Mouse (Mus musculus): ENCODE measurements around the gene Zdhhc22.

The Zdhhc22 gene

DNA sequence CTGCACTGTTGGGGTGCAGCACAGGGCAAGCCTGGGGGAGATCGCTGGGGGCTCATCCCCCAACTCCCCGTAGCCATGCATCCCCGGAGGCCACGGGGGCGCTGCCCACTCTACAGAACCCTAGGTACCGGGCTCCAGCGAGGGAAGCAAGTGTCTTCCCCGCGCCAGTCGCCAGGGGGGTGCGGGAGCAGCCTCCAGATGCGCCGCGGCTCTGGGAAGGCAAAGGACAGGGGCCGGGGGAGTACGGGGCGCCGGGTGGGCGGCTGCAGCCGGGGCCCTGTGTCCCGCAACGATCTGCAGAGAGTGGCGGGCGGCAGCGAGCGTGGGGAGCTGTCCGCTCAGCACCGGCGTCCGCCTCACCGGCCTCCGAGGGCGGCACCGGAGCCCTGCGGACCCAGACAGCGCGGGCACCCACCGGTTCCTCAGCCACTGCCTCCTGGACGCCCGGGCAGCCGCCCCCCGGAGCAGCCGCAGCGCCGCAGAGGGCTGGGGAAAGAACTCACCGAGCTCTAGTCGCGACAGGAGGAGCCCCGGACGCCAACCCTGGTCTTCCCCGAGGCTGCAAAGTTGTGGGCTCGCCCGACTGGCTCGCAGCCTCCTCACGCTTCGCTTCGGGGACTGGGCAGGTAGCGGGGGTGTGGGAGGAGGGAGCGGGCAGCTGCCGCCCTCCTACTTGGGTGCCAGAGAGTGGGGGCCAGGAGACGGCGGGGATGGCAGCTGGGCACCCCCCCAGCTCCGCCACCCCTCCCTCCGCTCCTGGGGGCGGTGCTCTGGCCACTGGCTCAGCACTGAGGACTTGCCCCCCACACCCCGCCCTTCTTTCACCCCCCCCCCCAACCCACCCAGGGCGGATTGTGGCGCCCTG, at the start of gene Zdhhc22:
Gene Zdhhc22 (minus strand): TSS at position 541 of the 865 bp plus-strand sequence.
- DNase-seq: peak; percentile 41

DNA sequence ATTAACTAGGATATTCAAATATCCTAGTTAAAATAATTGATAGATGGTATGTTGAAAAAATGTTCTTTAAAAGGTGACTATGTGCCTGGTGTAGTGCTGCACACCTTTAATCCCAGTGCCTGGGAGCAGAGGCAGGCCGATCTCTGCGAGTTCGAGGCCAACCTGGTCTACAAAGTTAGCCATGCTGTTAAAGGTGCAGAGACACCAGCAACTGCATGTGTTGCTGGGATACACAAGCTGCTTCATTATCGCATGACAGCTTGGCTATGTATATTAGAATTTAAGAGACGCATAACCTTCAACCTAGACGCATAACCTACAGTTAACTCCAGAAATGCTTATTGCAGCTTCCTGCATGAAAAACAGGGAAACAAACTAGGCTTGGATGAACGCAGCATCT, 46.4 kb upstream of the Zdhhc22 start:
- DNase-seq: no peak

DNA sequence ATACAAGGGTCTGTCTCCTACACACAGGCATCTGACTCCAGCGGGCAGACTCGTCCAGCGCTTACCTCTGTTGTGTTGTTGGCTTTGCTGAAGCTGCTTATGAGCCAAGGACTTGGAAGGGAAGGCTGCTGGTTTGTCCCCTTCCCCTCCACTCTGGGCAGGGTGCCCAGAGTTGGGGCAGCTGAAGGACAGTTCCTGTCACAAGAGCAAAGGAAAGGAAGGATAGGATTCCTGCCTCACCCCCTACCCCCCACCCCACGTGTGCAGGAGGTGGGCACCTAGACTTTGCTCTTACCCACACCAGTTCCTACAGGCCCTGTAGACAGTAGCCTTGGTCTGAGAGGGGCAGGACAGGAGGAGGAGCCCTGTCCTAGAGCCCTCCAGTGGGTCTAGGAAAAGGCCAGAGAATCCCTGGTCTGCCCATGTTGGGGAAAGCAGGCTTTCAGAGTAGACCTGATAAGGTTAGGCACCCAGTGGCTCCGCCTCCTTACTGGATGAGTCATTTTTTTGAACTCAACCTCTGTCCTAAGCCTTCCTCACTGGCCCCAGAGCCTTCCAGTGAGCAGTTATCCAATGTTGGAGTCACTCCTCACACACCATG, 41.0 kb upstream of the Zdhhc22 start:
- DNase-seq: peak; percentile 16

DNA sequence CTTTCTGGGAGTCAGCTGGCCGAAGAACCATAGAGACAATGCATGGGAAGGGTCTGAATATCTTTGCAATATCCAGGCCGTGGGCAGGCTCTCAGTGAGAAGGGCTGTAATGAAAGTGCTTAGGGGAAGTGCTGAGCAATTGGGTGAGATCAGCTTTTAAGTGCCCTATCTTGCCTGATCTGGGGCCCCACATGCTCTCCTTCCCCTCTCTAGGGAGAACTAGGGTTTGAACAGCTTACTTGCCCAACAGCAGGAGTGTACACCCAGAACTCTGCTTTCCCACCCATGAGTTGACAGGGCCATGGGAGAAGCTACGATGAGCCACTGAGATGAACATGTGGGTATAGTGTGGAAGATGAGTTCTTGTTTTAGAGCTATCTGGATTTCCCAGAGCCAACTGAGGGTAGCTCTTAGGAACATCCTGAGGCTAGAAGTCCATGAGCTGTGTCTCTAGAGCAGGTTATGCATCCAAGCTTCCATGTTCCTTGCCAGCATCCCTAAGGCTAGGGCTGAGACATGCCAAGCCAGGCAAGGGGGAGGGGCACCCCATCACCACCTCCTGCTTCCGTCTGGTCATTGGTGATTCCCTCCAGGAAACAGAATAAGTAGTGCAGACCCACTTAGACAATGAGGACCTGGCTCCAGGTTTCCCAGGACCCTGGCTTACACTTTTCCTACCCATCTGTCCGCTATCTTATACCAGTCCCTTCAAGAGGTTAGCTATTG, 39.2 kb upstream of the Zdhhc22 start:
- DNase-seq: no peak

DNA sequence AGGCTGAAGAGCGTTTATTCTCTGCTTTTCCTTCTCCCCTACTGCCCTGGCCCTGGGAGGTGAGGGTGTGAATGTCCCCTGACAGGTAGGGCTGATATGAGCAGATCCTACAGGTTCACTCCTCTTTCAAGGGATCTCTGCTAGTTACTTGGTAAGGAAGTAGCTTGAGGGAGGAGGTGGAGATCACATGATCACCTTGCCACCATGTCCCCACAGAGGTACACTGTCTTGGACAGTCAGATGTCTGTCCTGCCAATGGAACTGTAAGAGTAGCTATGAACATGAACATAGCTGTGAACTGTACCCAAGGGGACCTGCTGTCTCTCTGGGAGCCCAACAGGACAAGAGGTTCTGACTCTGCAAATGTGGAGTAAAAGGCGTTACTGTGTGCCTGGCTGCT, 37.8 kb upstream of the Zdhhc22 start:
- DNase-seq: no peak

DNA sequence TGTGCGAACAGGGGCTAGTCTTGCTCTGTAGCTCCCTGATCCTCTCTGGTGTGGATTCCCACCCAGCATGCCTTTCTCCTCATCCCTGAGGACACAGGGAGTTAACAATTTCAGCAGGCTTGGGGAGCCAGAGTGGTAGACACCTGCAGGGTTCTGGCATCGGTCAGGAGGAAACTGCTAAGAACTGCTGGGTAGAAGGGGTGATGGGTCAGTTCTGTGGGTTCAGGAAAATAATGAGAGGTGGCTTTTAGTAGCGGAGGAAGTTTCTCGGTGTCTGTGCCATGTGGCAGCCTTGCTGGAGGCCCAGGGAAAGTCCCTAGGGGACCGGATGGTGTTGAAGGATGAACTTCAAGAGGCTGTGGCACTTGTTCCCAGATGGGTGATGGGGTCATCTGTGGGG, 37.2 kb upstream of the Zdhhc22 start:
- no peak for DNase-seq

DNA sequence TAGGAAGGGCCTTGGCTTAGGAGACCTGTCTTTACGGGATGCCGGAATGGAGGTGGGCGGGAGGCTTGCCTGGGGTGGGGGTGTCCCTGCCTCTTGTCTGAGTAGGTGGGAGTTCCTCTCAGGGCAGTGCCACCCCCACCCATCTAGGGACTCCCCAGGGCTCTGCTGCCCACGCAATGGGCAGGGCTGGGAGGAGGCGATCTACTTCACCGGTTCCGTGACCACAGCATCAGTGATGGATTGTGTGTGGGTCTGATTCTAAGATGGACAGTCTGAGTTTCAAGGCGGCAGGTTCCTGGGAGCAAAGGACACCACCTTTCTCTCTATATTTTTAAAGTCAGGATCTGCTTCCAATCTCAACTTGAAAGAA, 36.6 kb upstream of the Zdhhc22 start:
- no peak for DNase-seq

DNA sequence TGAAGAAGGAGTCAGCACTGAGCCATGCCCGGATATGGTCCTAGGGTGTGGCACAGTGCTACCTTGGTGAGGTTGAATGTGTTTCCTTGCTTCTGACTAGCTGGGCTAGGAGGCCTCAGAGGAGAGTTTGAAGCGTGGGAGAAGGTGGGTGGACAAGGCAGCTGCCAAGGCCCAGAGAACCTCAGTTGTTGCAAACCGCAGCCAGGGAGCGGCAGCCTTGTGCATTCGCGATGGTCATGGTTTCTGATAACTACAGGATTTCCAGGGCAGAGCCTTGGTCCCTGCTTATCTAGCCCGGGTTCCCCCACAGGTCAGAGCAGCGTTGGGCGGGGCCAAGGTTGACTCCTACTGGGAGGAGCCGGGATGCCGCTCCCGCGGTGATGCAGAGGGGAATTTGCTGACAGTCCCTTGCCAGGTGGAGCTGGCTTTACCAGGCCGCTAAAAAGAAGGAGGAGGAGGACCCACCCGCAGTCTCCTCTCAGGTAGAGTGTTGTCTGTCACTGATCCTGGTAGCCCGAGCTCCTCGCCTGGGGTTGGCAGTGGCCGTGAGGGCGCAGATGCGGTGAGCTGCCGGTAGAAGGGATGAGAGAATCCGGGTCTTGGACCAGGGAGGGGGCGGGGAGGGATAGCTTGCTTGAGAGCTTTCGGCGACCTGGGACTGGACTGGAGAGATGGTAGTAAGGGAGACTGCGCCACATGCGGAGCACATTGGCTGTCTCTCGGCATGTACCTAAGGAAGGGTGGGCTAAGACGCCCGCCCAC, 36.1 kb upstream of the Zdhhc22 start:
- no peak for DNase-seq

DNA sequence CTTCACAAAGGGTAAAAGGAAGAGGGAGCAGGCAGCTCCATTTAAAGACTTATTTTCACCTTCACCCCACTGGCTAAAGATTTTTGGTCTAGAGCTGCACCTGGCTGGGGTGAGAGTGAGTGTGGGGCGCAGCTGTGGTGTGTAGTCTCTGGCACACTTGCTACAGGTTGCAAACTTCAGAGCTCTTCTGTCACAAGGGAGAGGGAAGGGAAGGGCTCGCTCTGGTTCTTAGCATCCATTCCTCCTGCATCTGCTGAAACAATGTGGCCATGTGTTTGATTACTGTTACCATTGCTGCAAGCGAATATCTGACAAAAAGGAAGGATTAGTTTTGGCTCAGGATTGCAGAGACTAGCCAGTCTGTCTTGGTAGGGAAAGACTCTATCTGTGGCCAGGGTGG, 33.2 kb upstream of the Zdhhc22 start:
- no peak for DNase-seq

DNA sequence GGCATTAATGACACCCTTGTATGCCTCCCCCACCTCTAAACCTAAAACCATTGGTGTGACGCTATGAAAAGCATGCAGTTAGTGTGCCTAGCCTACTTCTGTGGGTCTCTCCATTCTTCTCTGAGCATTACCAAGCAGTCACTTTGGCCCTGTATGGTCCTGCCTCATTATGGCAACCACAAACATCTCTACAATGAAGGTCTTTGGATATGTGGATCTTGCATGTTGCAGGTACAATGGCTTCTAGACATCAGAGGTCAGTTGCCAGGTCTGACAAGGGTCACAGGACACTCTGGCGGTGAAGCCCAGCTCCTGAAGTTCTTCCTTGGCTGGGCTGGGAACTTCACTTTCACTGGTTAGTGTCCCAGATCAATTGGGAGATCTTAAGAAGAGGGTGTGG, 31.8 kb upstream of the Zdhhc22 start:
- no peak for DNase-seq

DNA sequence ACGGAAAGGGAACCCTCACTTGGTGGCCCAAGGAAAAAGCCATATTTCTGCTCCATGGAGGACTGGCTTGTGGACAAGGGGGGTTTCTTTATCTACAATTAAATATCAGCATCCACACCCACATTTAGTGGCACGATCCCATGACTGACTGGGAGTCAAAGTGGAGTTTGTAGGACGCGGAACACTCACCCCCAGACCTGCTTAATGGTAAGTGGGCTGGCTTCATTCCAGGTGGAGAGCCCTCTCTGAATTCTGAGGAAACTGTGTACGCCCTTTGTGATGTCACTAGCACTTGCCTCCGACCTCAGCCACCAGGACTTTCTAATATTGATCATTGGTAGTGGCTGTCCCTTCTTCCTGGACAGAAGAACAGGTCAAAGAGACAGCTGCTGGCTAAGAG, 30.8 kb upstream of the Zdhhc22 start, which contains the start of gene Tmem63c:
Gene Tmem63c (plus strand): TSS at position 301 of the 400 bp plus-strand sequence.
- DNase-seq: no peak

DNA sequence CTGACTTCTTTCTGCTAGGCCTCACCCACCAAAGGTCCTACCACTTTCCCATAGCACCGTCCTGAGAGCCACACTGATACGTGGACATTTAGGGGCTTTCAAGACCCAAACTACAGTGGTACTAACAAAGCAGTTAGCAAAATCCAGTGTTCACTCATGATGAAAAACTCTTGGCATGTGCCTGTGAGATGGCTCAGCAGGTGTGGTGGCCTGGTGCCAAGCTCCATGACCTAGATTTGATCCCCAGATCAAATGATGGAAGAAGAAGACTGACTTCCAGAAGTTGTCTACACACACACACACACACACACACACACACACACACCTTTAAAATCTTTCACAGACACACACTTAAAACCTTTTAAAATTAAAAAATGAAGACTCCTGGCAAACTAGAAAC, 28.5 kb upstream of the Zdhhc22 start:
- no peak for DNase-seq

DNA sequence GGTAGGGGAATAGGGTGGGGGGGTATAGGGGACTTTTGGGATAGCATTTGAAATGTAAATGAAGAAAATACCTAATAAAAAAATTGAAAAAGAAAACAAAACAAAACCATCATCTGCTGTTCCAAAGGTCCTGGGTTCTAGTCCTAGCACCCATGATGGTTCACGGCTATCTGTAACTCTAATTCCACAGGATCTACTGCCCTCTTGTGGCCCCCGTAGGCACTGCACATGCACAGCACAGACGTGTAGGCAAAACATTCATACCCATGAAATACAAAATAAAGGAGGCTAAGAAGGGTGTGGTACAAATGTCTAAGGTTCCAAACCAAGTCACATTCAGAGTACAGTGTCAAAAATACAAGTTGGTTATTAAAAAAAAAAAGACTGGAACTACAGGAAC, 26.8 kb upstream of the Zdhhc22 start:
- DNase-seq: no peak

DNA sequence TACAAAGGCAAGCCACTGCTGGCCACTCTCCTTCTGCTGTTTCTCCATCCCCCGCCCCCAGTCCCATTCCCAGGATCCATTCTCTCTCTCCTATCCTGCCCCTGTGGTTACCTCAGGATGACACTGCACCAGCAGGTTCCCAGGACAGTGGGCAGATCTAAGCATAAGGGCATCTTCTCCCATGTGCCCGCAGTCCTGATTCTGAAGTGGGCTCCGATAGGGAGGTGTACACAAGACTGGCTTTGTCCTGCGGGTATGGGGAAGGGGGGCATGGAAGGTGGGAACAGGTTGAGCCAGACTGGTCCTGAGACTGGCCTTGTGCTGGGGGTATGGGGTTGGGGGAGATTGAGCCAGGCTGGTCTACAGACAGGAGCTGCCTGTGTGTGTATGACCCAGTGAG, 14.4 kb upstream of the Zdhhc22 start:
- DNase-seq: no peak

DNA sequence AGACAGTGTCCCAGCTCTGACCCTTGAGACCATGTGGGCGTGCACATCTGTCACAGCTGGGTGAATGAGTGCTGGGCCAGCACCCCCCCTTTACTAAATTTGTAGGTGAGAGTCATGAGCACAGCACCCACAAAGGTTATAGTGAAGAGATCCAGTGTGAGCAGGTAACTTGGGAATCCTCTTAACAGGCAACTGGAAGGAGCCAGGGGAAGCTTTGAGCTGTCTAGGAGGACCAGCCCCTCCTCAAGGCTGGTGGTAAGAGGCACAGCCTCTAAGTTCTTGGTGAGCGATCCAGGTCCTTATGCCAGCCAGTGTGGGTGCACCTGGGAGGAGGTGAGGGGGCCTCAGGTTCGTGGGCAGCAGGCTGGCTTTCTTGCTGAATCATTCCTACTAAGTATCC, 13.4 kb upstream of the Zdhhc22 start:
- DNase-seq: no peak

DNA sequence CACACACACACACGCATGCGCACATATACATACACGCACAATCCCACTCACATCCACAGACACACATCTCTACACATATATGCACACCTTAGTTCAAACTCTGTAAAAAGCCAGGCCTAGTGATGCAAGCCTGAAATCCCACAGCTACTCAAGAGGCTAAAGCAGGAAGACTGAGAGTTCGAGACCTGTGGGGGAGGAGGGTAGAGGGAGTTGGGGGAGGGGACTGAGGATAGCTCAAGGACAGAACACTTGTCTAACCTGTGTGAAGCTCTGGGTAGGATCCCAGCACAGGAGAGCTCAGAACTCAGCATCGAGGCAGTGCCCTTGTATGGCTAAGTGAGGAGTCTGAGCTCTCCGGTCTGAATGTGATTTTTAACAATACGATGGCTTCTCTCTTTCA, 12.6 kb upstream of the Zdhhc22 start:
- no peak for DNase-seq

DNA sequence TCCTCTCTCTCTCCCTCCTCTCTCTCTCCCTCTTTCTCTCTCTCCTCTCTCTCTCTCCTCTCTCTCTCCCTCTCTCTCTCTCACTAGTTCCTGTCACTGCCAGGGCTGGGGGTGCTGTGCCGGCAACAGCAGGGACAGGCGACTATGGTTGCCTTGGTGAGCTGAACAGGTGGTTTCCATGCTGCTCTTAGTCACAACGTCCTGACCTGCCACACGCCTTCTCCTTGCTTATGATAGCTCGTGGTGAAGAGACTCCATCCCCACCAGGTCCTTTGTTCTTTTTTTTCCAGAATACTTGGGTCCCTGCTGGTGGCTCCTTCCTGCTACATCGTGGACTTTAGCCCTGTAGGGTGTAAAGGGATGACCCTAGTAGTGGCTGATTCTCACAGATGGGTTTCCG, 12.0 kb upstream of the Zdhhc22 start:
- no peak for DNase-seq

DNA sequence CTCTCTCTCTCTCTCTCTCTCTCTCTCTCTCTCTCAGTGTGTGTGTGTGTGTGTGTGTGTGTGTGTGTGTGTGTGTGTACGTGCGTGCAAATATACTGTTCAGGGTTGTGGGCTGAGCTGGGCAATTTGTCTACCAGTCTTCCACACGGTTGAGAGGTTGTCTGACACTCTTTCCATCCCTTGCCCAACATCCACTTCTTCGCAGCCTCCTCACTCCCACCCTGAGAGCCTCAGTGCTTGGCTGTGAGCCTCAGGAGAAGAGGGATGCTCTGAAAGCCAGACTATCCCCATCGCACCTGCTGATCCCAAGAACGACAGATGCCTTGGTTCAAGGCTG, 10.6 kb upstream of the Zdhhc22 start:
- DNase-seq: no peak

DNA sequence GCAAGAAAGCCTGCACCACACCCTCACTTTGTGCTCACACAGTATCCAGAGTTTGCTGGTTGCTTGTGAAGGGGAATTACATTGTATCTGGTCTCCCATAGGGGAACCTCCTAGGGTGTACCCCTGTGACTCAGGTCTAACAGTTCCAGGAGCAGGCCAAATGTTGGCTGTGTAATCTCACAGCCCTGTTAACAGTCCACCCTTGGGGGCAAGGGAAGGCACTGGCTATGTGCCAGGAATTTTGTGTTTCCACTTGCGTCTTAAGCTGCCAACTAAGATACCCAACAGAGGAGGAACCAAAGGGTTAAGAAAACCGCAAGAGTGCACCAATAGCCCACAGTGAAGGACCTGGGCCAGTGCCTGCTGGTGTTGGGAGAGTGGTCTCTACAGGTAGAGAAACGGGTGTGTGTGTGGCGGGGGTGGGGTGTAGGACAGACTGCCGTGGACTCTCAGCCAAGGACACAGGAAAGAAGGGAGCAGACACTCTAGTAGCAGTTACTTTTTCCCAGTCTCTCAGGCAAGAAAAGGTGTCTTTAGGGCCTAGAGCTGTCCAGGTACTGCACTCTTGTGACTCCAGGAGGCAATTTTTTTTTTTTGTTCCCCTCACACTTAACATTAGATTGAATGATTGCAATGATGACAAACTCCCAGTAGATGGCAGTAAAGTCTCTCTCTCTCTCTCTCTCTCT, 10.1 kb upstream of the Zdhhc22 start:
- DNase-seq: no peak

DNA sequence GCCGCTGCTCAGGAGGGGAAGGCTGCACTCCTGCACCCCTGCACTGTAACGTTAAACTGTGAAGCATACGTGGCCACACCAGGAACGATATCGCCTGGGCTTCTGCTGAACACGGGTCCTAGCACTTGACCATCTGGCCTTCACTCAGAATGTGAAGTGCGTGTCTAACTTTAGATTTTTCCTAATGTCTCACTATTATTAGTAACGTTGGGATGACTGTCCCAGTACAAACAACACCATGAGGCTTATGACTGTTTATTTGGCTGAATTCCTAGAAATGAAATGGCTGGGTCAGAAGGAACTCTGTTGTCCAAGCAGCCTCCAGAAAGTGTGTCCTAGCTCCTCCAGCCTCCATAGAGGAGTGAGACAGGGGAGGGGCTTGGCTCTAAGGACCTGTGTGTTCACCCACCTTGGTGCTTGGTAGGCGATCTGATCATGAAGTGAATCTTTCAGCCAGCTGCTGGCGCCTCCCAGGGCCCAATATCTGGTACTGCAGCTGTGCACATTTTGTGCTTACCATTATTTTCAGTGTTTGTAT, 9.1 kb upstream of the Zdhhc22 start:
- peak; percentile 62 for DNase-seq

DNA sequence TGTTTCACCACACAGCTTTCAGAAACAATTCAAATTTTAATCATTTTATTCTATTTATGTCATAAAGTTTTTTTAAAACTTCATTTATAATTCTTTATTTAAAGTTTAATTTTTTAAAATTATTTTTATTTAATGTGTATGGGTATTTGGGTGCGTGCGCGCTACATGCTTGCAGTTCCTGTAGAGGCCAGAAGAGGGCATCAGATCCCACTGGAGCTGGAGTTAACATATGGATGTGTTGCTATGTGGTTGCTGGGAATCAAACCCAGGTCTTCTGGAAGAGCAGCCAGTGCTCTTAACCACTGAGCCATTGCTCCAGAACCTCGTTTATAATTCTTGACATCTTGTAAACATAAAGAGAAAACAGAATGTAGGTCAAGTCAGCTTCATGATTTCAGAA, 8.5 kb upstream of the Zdhhc22 start:
- no peak for DNase-seq

DNA sequence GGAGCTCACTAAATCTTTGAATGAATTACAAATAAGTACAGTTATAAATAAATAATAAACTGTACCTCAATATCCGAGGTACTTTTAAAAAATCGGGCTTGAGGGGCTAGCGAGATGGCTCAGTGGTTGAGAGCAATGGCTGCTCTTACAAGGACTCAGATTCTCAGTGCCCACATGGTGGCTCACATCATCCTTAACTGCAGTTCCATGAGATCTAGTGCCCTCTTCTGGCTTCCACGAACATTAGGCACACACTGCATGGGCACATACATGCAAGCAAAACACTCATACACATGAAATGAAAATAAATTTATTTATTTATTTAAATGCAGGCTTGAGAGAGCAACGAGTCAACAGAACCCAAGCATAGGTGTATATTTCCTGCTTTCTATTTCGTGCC, 5.7 kb upstream of the Zdhhc22 start:
- no peak for DNase-seq

DNA sequence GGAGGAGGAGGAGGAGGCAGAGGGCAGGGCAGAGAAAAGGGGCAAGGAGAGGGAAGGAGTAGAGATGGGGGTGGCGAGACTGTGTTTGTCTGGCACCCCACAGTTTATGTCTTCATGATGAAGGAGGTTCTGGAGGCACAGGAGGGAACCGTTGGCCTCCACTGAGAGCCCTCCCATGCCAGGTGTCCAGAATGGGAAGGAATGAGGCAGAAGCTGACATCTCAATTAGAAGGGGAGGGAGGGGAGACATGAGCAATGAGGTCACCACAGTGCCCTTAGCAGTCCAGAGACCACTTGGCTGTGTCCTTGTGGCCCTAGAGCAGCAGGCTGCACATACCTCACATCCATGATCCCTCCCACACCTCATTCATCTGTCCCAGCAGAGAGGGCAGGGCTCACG, 4.5 kb upstream of the Zdhhc22 start:
- DNase-seq: no peak

All from lung, postnatal 10 days (tissue).